Mouse (Mus musculus) CH12F3 (cell line): ENCODE data around the gene L3mbtl3.

Experiments used
- in situ Hi-C: fragments of 300-500 bp; cut with MboI; formaldehyde crosslinking; loops from 2 replicates; pipeline ENCODE4 v1.14.3; 2020; ENCODE audit warnings: low sequenced_read_pairs

The L3mbtl3 gene

GRCm38 (mm10) chr10:26345879-26346278 is 29.9 kb downstream of the L3mbtl3 start:
- in situ Hi-C loops = loop anchor here (25.0 kb wide), 2 partner anchors 659 to 1084 kb away; no protein-coding TSS in a partner anchor

DNA sequence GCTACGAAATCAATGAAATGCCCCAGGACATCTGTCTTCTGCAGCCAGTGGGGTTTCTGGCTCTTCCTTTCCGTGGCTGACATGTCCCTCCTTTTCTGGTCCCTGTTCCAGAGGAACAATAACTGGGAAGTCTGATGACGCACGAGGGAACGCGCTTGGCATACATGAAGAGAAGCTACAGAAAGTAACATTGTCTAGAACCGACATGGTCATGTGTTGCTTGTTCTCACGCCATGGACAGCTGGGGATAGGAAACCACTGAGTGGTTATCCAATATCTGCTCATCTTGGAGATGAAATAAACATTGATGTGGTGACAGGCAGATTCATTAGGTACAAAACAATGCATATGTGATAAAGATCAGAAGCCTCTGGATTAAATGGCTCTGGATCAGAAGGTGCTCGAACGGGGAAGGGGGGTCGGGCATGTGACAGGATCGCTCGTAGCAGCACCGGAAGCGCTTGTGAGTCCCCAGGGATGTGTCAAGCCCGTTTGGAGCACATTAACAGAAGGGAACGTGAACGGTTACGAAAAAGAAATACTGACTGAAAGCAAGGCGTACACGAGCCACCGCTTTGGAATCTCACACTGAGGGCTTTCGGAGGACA is 37.8 kb downstream of the L3mbtl3 start:
- in situ Hi-C loops = loop anchor here (25.0 kb wide), 2 partner anchors 651 to 1076 kb away; no protein-coding TSS in a partner anchor

GRCm38 (mm10) chr10:26333966-26334365 is 41.8 kb downstream of the L3mbtl3 start:
- in situ Hi-C loops = loop anchor here (25.0 kb wide), 2 partner anchors 647 to 1072 kb away; no protein-coding TSS in a partner anchor

DNA sequence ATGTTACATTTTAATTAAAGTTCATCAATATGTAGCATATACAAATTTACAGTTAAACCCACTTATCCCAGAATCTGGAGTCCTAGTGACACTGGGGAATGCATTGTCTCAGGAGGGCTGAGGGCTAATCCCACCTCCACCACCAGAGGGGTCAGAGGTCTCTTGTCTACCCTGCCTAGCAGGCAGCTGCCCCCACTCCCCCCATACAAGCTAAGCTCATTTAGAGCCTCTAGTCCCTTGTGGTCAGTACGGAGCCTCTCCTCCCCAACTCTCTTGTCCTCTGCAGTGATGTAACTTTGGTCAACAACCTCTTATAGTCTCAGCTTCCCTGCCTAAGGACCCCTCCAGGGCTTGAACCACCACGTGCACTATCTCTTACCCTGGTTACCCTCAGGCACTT is 43.0 kb downstream of the L3mbtl3 start:
- in situ Hi-C loops = loop anchor here (25.0 kb wide), 2 partner anchors 645 to 1070 kb away; no protein-coding TSS in a partner anchor

GRCm38 (mm10) chr10:26328843-26329242 is 46.9 kb downstream of the L3mbtl3 start:
- in situ Hi-C loops = loop anchor here (25.0 kb wide), 2 partner anchors 642 to 1067 kb away; no protein-coding TSS in a partner anchor

GRCm38 (mm10) chr10:26327691-26328542 is 47.9 kb downstream of the L3mbtl3 start:
- in situ Hi-C loops = loop anchor here (25.0 kb wide), 2 partner anchors 641 to 1066 kb away; no protein-coding TSS in a partner anchor

DNA sequence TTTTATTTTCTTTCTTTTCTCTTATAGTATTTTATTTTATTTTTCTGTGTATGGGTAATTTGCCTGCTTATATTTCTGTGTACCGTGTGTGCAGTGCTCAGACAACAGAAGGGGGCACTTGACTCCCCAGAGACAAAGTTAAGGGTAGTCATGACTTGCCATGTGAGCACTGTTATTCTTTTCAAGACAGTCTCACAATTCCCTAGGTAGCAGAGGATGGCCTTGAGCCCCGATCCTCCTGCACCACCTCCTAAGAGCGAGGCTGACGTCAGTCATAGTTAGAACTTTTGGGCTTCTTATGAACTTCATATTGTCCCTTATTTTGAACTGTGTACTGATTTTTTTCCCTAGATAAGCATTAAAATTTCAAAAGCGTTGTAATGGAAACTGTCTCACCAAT is 48.5 kb downstream of the L3mbtl3 start:
- in situ Hi-C loops = loop anchor here (25.0 kb wide), 2 partner anchors 640 to 1065 kb away; no protein-coding TSS in a partner anchor

GRCm38 (mm10) chr10:26325320-26325719 is 50.5 kb downstream of the L3mbtl3 start:
- in situ Hi-C loops = loop anchor here (25.0 kb wide), 2 partner anchors 638 to 1063 kb away; no protein-coding TSS in a partner anchor

GRCm38 (mm10) chr10:26322344-26323051 is 53.3 kb downstream of the L3mbtl3 start:
- in situ Hi-C loops = no loop called here

- in situ Hi-C loops = no loop called here
These were observed 55.1 kb downstream of the L3mbtl3 start for GRCm38 (mm10) chr10:26320679-26321078.

DNA sequence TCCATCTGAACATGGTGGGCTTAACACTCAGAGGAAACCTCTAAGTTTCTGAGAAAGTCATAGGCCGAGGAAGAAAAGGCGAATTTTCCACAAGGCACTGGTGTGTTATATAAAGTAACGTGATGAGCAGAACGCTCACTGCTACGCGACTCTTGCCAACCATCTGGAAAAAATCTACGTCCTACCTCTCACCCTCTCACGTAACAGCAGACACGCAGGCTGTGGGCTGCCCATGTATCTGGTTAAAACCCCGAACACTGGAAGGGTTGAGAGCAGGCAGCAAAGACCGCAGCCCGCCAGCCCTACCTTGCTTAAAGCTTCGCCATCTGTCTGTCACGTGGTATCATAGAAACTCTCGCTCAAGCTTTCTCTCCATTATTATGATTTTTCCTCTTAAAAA is 61.4 kb downstream of the L3mbtl3 start:
- in situ Hi-C loops = no loop called here

DNA sequence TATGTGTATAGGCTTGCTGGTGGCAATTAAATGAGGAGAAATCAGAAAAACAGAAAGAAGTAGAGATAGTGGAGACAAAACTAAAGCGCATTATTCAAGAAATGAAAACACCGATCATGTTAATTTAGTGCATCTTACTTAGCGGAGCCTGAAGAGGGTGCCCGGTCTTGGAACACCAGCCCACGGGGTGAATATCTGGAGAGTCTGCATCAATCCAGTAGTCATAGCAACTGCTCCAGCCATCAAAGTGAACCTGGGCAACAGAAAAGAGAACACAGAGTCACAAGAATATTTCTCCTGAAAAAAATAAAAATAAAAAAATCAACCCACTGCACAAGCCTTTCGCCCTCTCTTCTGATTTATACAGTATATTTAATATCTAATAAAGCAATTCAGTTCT is 72.3 kb downstream of the L3mbtl3 start:
- in situ Hi-C loops = no loop called here

- in situ Hi-C loops = no loop called here
These were observed 73.4 kb downstream of the L3mbtl3 start for GRCm38 (mm10) chr10:26302336-26302735.

- in situ Hi-C loops = no loop called here
These were observed 78.1 kb downstream of the L3mbtl3 start for GRCm38 (mm10) chr10:26297626-26298025.

DNA sequence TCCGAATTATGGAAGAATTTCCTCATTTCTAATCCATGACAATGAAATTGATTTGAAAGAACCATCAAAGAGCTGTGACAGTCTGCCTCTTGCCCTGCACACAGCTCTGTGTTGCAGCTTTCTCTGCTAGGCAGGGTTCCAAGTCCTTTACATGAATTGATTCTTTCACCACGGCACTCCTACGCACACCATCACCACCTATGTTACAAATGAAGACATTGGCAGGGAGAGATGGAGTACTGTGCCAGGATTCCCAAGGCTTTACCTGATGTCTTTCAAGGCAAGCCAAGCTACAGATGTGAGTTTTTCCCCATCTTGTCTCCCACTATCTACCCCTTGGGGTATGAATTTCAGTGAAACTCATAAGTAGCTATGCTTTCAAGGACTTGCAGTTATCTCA is 78.6 kb downstream of the L3mbtl3 start:
- in situ Hi-C loops = no loop called here

- in situ Hi-C loops = no loop called here
These were observed 88.6 kb downstream of the L3mbtl3 start for GRCm38 (mm10) chr10:26287136-26287535.

GRCm38 (mm10) chr10:26280009-26280408 is 95.8 kb downstream of the L3mbtl3 start:
- in situ Hi-C loops = no loop called here

DNA sequence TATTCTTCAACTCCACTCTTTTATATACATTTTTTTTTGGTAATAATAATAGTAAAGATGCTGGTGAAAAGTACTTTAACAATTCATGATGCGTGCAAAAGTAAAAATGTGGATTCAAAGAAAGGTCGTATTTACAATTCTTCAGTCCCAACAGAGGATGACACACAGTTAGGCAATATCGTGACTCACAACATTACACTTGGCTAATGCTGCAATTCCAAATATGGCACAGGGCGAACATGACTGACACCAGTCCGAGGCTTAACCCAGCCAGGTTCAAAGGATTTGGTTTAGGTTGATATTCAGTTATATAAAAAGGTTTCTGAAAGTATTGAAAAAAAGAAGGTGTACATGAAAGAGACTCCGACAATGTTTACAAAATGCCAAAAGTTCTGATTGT is 100.4 kb downstream of the L3mbtl3 start:
- in situ Hi-C loops = no loop called here

- in situ Hi-C loops = no loop called here
These were observed 111.9 kb downstream of the L3mbtl3 start for GRCm38 (mm10) chr10:26263744-26264459.

GRCm38 (mm10) chr10:26259908-26260307 is 115.9 kb downstream of the L3mbtl3 start:
- in situ Hi-C loops = no loop called here
